Mouse (Mus musculus): ENCODE results near the gene Bri3. TPM values are rescaled to one million over a fixed set of nuclear protein-coding genes. Genes with fewer than 3 reads are reported as not detected.
A peak's percentile ranks its signal among the peaks of the same experiment; 100 is the strongest.

Bri3 gene
- polyA plus RNA-seq (2014; fragmentation: Nextera tagmentation; extraction: Ambion mirVana) = 82.8 and 105 TPM in 2 replicates

- ATAC-seq (no peak), DNase-seq (ENCODE audit: low spot score) (no peak)
- Histone ChIP-seq H3K4me1 (ENCODE audit: control insufficient read depth, insufficient read depth, low read length) (no peaks in the 10 kb centered on the region), H3K9me3 (replicated peaks; ENCODE audit: control insufficient read depth, low read length) (no peaks in the 10 kb centered on the region), H3K9ac (ENCODE audit: low read length) (no peak within 1 kb of the TSS), H3K27ac (ENCODE audit: low read depth, low read length) (no peak within 1 kb of the TSS), H3K4me2 (ENCODE audit: low read length) (no peak within 1 kb of the TSS), H3K4me3 (ENCODE audit: low read depth, low read length) (no peak within 1 kb of the TSS), H3K27me3 (replicated peaks; ENCODE audit: control insufficient read depth, insufficient read depth, low read length) (no peaks in the 10 kb centered on the region), H3K36me3 (ENCODE audit: control insufficient read depth, insufficient read depth, low read length) (no peaks in the 10 kb centered on the region)
- WGBS = 96% methylated on average over 7 of the region's 7 CpGs
These were observed at the start of gene Bri3 for GRCm38 (mm10) chr5:144243901-144244487. Gene Bri3, plus strand, starts transcription at chr5:144244437.

- no peak overlapping the region for H3K4me2 ChIP-seq (ENCODE audit: low read length)
- WGBS = 87% methylated on average over 8 of the region's 8 CpGs
- no peak for ATAC-seq
- no peak overlapping the region for H3K27ac ChIP-seq (ENCODE audit: low read depth, low read length)
- no peaks in the 10 kb centered on the region for H3K27me3 ChIP-seq (replicated peaks; ENCODE audit: control insufficient read depth, insufficient read depth, low read length)
- H3K4me1 ChIP-seq (ENCODE audit: control insufficient read depth, insufficient read depth, low read length) = no peaks in the 10 kb centered on the region
- H3K36me3 ChIP-seq (ENCODE audit: control insufficient read depth, insufficient read depth, low read length) = peaks cover 19% of the 10 kb centered on the region
- DNase-seq (ENCODE audit: low spot score) = no peak
- H3K9ac ChIP-seq (ENCODE audit: low read length) = no peak overlapping the region
- no peaks in the 10 kb centered on the region for H3K9me3 ChIP-seq (replicated peaks; ENCODE audit: control insufficient read depth, low read length)
- no peak overlapping the region for H3K4me3 ChIP-seq (ENCODE audit: low read depth, low read length)
These were observed 48.7 kb upstream of the Bri3 start for GRCm38 (mm10) chr5:144195567-144195966.

- Histone ChIP-seq H3K9me3 (replicated peaks; ENCODE audit: control insufficient read depth, low read length) (no peaks in the 10 kb centered on the region; the same call in 1 of the 2 replicates), H3K4me2 (ENCODE audit: low read length) (no peak overlapping the region), H3K4me1 (ENCODE audit: control insufficient read depth, insufficient read depth, low read length) (no peaks in the 10 kb centered on the region), H3K4me3 (ENCODE audit: low read depth, low read length) (no peak overlapping the region), H3K9ac (ENCODE audit: low read length) (no peak overlapping the region), H3K27me3 (replicated peaks; ENCODE audit: control insufficient read depth, insufficient read depth, low read length) (no peaks in the 10 kb centered on the region), H3K36me3 (ENCODE audit: control insufficient read depth, insufficient read depth, low read length) (peaks cover 50% of the 10 kb centered on the region), H3K27ac (ENCODE audit: low read depth, low read length) (no peak overlapping the region)
- no peak for DNase-seq (ENCODE audit: low spot score)
- 73% methylated on average over 11 of the region's 11 CpGs for WGBS
- no peak for ATAC-seq
These were observed 43.6 kb upstream of the Bri3 start for GRCm38 (mm10) chr5:144200616-144201015.

DNA sequence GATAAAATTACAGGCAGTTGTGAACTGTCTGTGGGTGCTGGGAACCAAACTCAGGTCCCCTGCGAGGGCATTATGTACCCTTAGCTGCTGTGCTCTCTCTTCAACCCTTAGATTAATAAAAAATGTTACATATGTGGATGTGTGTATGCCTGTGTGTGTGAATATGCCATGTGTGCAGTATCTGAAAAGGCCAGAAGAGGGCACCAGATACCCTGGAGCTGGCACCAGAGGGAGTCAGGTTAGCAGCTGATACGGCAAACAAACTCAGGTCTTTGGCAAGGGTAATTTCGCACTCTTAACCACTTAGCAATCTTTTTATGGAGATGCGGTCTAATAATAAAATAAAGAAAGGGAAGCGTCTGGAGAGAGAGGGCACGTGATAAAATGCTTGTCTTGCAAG lies 41.8 kb upstream of the Bri3 start:
- Histone ChIP-seq H3K4me3 (ENCODE audit: low read depth, low read length) (no peak overlapping the region), H3K9me3 (replicated peaks; ENCODE audit: control insufficient read depth, low read length) (no peaks in the 10 kb centered on the region; the same call in 1 of the 2 replicates), H3K4me2 (ENCODE audit: low read length) (no peak overlapping the region), H3K36me3 (ENCODE audit: control insufficient read depth, insufficient read depth, low read length) (peaks cover 66% of the 10 kb centered on the region), H3K9ac (ENCODE audit: low read length) (no peak overlapping the region), H3K27me3 (replicated peaks; ENCODE audit: control insufficient read depth, insufficient read depth, low read length) (no peaks in the 10 kb centered on the region), H3K4me1 (ENCODE audit: control insufficient read depth, insufficient read depth, low read length) (no peaks in the 10 kb centered on the region), H3K27ac (ENCODE audit: low read depth, low read length) (no peak overlapping the region)
- ATAC-seq = no peak
- WGBS = 95% methylated on average over 6 of the region's 6 CpGs
- DNase-seq (ENCODE audit: low spot score) = no peak

- no peak overlapping the region for H3K9ac ChIP-seq (ENCODE audit: low read length)
- H3K4me1 ChIP-seq (ENCODE audit: control insufficient read depth, insufficient read depth, low read length) = no peaks in the 10 kb centered on the region
- no peak overlapping the region for H3K4me3 ChIP-seq (ENCODE audit: low read depth, low read length)
- no peak for DNase-seq (ENCODE audit: low spot score)
- WGBS = 86% methylated on average over 10 of the region's 10 CpGs
- no peaks in the 10 kb centered on the region; the same call in 1 of the 2 replicates for H3K9me3 ChIP-seq (replicated peaks; ENCODE audit: control insufficient read depth, low read length)
- no peaks in the 10 kb centered on the region for H3K27me3 ChIP-seq (replicated peaks; ENCODE audit: control insufficient read depth, insufficient read depth, low read length)
- H3K36me3 ChIP-seq (ENCODE audit: control insufficient read depth, insufficient read depth, low read length) = peaks cover 73% of the 10 kb centered on the region
- H3K27ac ChIP-seq (ENCODE audit: low read depth, low read length) = no peak overlapping the region
- H3K4me2 ChIP-seq (ENCODE audit: low read length) = no peak overlapping the region
- ATAC-seq = no peak
These were observed 40.8 kb upstream of the Bri3 start for GRCm38 (mm10) chr5:144203398-144203959.

DNA sequence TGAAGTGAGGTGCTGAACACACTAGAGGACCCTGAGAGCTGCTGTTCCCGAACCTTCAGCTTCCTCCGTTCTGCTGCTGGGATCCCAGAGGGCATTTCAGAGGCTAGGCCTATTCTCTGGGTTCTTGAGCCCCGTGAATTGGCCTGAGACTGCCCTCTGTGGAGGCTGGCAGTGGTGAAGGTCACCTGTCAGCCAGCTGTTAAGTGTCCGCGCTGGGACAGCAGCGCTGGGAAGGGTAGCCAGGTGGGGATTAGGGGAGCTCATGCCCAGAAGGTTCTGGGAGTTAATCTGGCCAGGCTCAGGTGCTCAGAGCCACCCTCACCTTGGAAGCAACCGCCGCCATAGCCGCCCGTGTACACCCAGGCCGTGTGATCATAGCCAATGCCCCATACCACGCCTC lies 39.9 kb upstream of the Bri3 start:
- ATAC-seq (no peak), DNase-seq (ENCODE audit: low spot score) (no peak)
- Histone ChIP-seq H3K27me3 (replicated peaks; ENCODE audit: control insufficient read depth, insufficient read depth, low read length) (no peaks in the 10 kb centered on the region), H3K36me3 (ENCODE audit: control insufficient read depth, insufficient read depth, low read length) (peaks cover 73% of the 10 kb centered on the region), H3K4me3 (ENCODE audit: low read depth, low read length) (no peak overlapping the region), H3K4me2 (ENCODE audit: low read length) (no peak overlapping the region), H3K9ac (ENCODE audit: low read length) (no peak overlapping the region), H3K27ac (ENCODE audit: low read depth, low read length) (no peak overlapping the region), H3K9me3 (replicated peaks; ENCODE audit: control insufficient read depth, low read length) (no peaks in the 10 kb centered on the region; the same call in 1 of the 2 replicates), H3K4me1 (ENCODE audit: control insufficient read depth, insufficient read depth, low read length) (no peaks in the 10 kb centered on the region)
- 88% methylated on average over 12 of the region's 12 CpGs for WGBS

GRCm38 (mm10) chr5:144204911-144205310 lies 39.3 kb upstream of the Bri3 start:
- peaks cover 73% of the 10 kb centered on the region for H3K36me3 ChIP-seq (ENCODE audit: control insufficient read depth, insufficient read depth, low read length)
- H3K4me1 ChIP-seq (ENCODE audit: control insufficient read depth, insufficient read depth, low read length) = no peaks in the 10 kb centered on the region
- no peak overlapping the region for H3K27ac ChIP-seq (ENCODE audit: low read depth, low read length)
- no peak overlapping the region for H3K4me3 ChIP-seq (ENCODE audit: low read depth, low read length)
- no peaks in the 10 kb centered on the region; the same call in 1 of the 2 replicates for H3K9me3 ChIP-seq (replicated peaks; ENCODE audit: control insufficient read depth, low read length)
- no peak for ATAC-seq
- H3K27me3 ChIP-seq (replicated peaks; ENCODE audit: control insufficient read depth, insufficient read depth, low read length) = no peaks in the 10 kb centered on the region
- 61% methylated on average over 10 of the region's 10 CpGs for WGBS
- DNase-seq (ENCODE audit: low spot score) = no peak
- H3K9ac ChIP-seq (ENCODE audit: low read length) = no peak overlapping the region
- H3K4me2 ChIP-seq (ENCODE audit: low read length) = no peak overlapping the region

DNA sequence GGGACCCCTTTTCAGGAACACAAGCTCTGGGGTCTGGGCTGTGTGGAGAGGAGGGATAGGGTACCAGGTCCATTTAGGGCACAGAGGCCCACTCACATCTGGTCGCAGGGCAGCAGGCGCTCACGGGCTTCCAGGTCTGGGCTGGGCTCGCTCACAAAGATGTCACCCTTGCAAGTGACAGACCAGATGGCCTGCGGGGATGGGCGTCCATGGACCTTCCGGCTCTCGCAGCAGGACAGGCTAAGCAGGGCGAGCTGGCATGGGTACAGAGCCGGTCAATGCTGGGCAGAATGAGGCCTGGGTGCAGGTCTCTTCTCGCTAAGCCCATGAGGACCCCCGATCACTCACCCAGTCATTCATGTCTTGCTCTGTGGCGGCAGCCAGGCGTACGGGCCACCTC lies 38.2 kb upstream of the Bri3 start:
- Histone ChIP-seq H3K4me2 (ENCODE audit: low read length) (no peak overlapping the region), H3K36me3 (ENCODE audit: control insufficient read depth, insufficient read depth, low read length) (peaks cover 75% of the 10 kb centered on the region), H3K27ac (ENCODE audit: low read depth, low read length) (no peak overlapping the region), H3K27me3 (replicated peaks; ENCODE audit: control insufficient read depth, insufficient read depth, low read length) (no peaks in the 10 kb centered on the region), H3K4me3 (ENCODE audit: low read depth, low read length) (no peak overlapping the region), H3K9me3 (replicated peaks; ENCODE audit: control insufficient read depth, low read length) (no peaks in the 10 kb centered on the region; the same call in 1 of the 2 replicates), H3K4me1 (ENCODE audit: control insufficient read depth, insufficient read depth, low read length) (no peaks in the 10 kb centered on the region), H3K9ac (ENCODE audit: low read length) (no peak overlapping the region)
- 94% methylated on average over 15 of the region's 15 CpGs for WGBS
- ATAC-seq = no peak
- no peak for DNase-seq (ENCODE audit: low spot score)

DNA sequence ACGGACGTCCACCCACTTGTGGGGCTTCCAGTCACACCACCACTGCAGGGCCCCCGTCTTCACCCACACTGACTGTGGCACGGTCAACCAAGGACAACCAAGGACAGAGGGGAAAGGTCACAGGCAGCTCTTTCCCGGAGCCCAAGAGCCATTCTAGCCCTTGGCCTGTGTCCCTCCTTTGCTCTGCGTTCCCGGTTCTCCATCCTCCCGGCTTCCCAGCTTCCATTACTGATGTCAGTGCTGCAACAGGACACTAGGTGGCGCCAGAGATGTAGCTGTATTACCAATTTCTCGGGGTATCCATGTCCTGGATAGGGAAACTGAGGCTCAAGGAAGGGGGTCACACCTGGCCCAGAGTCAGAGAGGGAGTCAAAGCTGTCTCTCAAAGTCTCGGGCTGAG lies 36.8 kb upstream of the Bri3 start:
- H3K36me3 ChIP-seq (ENCODE audit: control insufficient read depth, insufficient read depth, low read length) = peaks cover 82% of the 10 kb centered on the region
- WGBS = 53% methylated on average over 11 of the region's 11 CpGs
- ATAC-seq = 0 out of 2 replicates have a peak, but pooled peaks have one; percentile 50

More for the DNA sequence above, 36.8 kb upstream of the Bri3 start:
- Histone ChIP-seq H3K4me2 (ENCODE audit: low read length) (no peak overlapping the region), H3K27me3 (replicated peaks; ENCODE audit: control insufficient read depth, insufficient read depth, low read length) (no peaks in the 10 kb centered on the region), H3K4me1 (ENCODE audit: control insufficient read depth, insufficient read depth, low read length) (no peaks in the 10 kb centered on the region), H3K9ac (ENCODE audit: low read length) (no peak overlapping the region), H3K9me3 (replicated peaks; ENCODE audit: control insufficient read depth, low read length) (no peaks in the 10 kb centered on the region; the same call in 1 of the 2 replicates), H3K4me3 (ENCODE audit: low read depth, low read length) (no peak overlapping the region), H3K27ac (ENCODE audit: low read depth, low read length) (no peak overlapping the region)
- DNase-seq (ENCODE audit: low spot score) = peak; percentile 52
